ENCODE assay signal across 9 mouse cellular contexts in the genomic region with DNA sequence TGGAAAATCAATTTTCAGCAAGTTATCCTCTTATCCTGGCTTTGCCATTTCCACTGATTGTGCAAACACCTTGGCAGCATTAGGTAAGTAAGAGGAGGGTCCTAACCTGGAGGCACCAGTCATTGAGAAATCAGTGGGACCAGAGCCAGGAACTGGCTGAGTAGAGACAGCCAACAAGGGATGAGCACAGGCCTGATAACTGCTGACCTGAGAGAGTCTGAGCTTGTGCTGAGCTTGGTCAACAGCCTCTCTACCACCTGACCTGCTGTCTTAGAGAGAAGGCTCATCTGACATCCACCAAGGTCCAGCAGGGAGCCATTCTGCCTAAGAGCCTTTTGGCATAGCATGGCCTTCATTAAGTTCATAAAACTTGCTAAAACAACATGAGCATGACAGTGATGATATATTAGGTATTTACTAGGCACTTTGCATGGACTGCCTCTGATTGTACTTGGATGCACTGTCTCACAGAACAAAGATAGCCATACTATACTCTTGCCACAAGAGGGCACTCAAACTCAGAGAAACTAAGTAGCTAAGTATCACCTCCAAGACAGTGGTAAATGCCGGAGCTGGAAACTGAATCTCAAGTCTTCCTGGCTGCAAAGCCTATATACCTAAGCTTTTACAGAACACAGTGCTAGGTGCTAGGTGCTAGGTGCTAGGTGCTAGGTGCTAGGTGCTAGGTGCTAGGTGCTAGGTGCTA. TPM values are rescaled to one million over a fixed set of nuclear protein-coding genes. Genes with fewer than 3 reads are reported as not detected.
DNase-seq lines count a peak whose midpoint lies in the region; ATAC-seq and TF ChIP-seq lines count a peak whose summit lies in the region.
"Had no signal": no experiment of that assay in that cellular context is flagged by ENCODE, and none has a peak within 500 bp of the region (broad histone marks: within the 10 kb centered on the region; RNA-seq: fewer than 3 reads in every experiment).

No protein-coding gene starts in this region.

- H3K27ac ChIP-seq in heart, postnatal 0 days (ENCODE audit: low read depth), result no peak overlapping the region
- H3K27ac ChIP-seq in layer of hippocampus, adult 2 months, result no peak overlapping the region
- no peak overlapping the region for H3K27ac ChIP-seq in midbrain, embryonic 11.5 days (ENCODE audit: low read depth, low read length)
- H3K27ac ChIP-seq: liver, embryonic 15.5 days had no signal

- ATAC-seq in CD4-positive, CD25-positive, alpha-beta regulatory T cell, adult 4 months, result peak; percentile 41
- peak; percentile 31; the same call in 1 of the 2 replicates for ATAC-seq in heart, postnatal 0 days (ENCODE audit: insufficient read depth, low read depth)
- peak; percentile 74 for ATAC-seq in midbrain, embryonic 11.5 days (ENCODE audit: low FRiP score)

- no peaks in the 10 kb centered on the region for H3K9me3 ChIP-seq in heart, postnatal 0 days (replicated peaks; ENCODE audit: control insufficient read depth, low read length)
- H3K9me3 ChIP-seq in midbrain, embryonic 11.5 days (ENCODE audit: control insufficient read depth, low read length), result no peaks in the 10 kb centered on the region
- H3K9me3 ChIP-seq: liver, embryonic 15.5 days had no signal

- no peak overlapping the region for H3K9ac ChIP-seq in heart, postnatal 0 days (replicated peaks; ENCODE audit: low read depth, low read length)
- no peak overlapping the region for H3K9ac ChIP-seq in midbrain, embryonic 11.5 days (ENCODE audit: low read length)
- H3K9ac ChIP-seq: liver, embryonic 15.5 days had no signal

- no peak overlapping the region for H3K4me3 ChIP-seq in heart, postnatal 0 days (ENCODE audit: low read depth, low read length)
- H3K4me3 ChIP-seq in layer of hippocampus, adult 2 months, result no peak overlapping the region
- no peak overlapping the region for H3K4me3 ChIP-seq in midbrain, embryonic 11.5 days (ENCODE audit: low read depth, low read length)
- H3K4me3 ChIP-seq: liver, embryonic 15.5 days had no signal

- H3K36me3 ChIP-seq in heart, postnatal 0 days (replicated peaks; ENCODE audit: control insufficient read depth, insufficient read depth, low read length), result no peaks in the 10 kb centered on the region
- no peaks in the 10 kb centered on the region for H3K36me3 ChIP-seq in midbrain, embryonic 11.5 days (ENCODE audit: control insufficient read depth, insufficient read depth, low read length)
- H3K36me3 ChIP-seq: liver, embryonic 15.5 days had no signal

- H3K27me3 ChIP-seq in heart, postnatal 0 days (ENCODE audit: control insufficient read depth, insufficient read depth, low read length), result 0 out of 2 replicates have a peak, but pooled peaks cover 6% of the 10 kb centered on the region
- no peaks in the 10 kb centered on the region for H3K27me3 ChIP-seq in midbrain, embryonic 11.5 days (ENCODE audit: control insufficient read depth, insufficient read depth, low read length)
- H3K27me3 ChIP-seq: liver, embryonic 15.5 days had no signal

- peaks cover 10% of the 10 kb centered on the region; the same call in 1 of the 2 replicates for H3K4me1 ChIP-seq in heart, postnatal 0 days (ENCODE audit: control insufficient read depth, insufficient read depth)
- no peaks in the 10 kb centered on the region for H3K4me1 ChIP-seq in midbrain, embryonic 11.5 days (ENCODE audit: control insufficient read depth, insufficient read depth, low read length)
- H3K4me1 ChIP-seq: liver, embryonic 15.5 days had no signal

- H3K4me2 ChIP-seq in heart, postnatal 0 days (ENCODE audit: low read depth, low read length), result no peak overlapping the region
- H3K4me2 ChIP-seq in midbrain, embryonic 11.5 days, result no peak overlapping the region
- H3K4me2 ChIP-seq: liver, embryonic 15.5 days had no signal

- 8% methylated on average over 1 of the region's 1 CpGs for WGBS in heart, postnatal 0 days
- 14% methylated on average over 1 of the region's 1 CpGs for WGBS in midbrain, embryonic 11.5 days

- TF ChIP-seq EP300 in heart, postnatal 0 days (IDR thresholded peaks at IDR 0.05; ENCODE audit: low read depth), result no peak

- peak; percentile 29 for DNase-seq in adrenal gland, postnatal 10 days
- DNase-seq in adrenal gland, postnatal 25 days, result no peak
- DNase-seq in cerebellum, adult 9-11 months, result peak; percentile 10
- peak; percentile 64 for DNase-seq in heart, postnatal 0 days (ENCODE audit: low spot score)
- DNase-seq in layer of hippocampus, adult 2 months (ENCODE audit: low spot score in 2 of 2), result peak; percentile 54 to 56
- peak; percentile 91 for DNase-seq in midbrain, embryonic 11.5 days (ENCODE audit: low spot score, missing footprints)
- no peak for DNase-seq in ovary, postnatal 36 days (ENCODE audit: low spot score)

- TF ChIP-seq CTCF in heart, postnatal 0 days (IDR thresholded peaks at IDR 0.05; ENCODE audit: low read depth), result peak; percentile 77
- peak; percentile 88 for TF ChIP-seq CTCF in layer of hippocampus, adult 2 months (conservative IDR thresholded peaks at IDR 0.05)

RNA-seq across cellular contexts. Expression of a gene that starts 49.5 kb away (rescaled TPM):
- total RNA-seq in adrenal gland, postnatal 10 days (2021), result 10 to 100 TPM; 23.2 to 24.5 TPM
- total RNA-seq in adrenal gland, postnatal 25 days (2021), result 8.3 and 9.5 TPM in 2 replicates
- polyA plus RNA-seq in CD4-positive, CD25-positive, alpha-beta regulatory T cell, adult 4 months (2017; shearing (Covaris generic)), result not detected
- total RNA-seq in heart, postnatal 0 days (2014; rRNA removed; ENCODE audit: low replicate concordance), result 25.3 and 43.7 TPM in 2 replicates
- polyA plus RNA-seq in heart, postnatal 0 days (2015; fragmentation: Nextera tagmentation; extraction: Ambion mirVana), result 22.9 and 23.1 TPM in 2 replicates
- total RNA-seq in layer of hippocampus, adult 2 months (2021), result 10 to 100 TPM; 16.7 to 18.1 TPM
- 34.9 and 36.1 TPM in 2 replicates for polyA plus RNA-seq in midbrain, embryonic 11.5 days (2014; fragmentation: Nextera tagmentation; extraction: Ambion mirVana)

Comparison
In these comparisons a context has a peak if more than half of its experiments do, and no peak if none do; other contexts are left out.
1. DNase-seq: peak in adrenal gland, postnatal 10 days (single experiment), cerebellum, adult 9-11 months (single experiment), heart, postnatal 0 days (single experiment), layer of hippocampus, adult 2 months (2 of 2) and midbrain, embryonic 11.5 days (single experiment); none in adrenal gland, postnatal 25 days (single experiment) and ovary, postnatal 36 days (single experiment).
2. Peak in every context shown above with its lines, with median percentiles within 50 percentile points of each other: ATAC-seq.